Mouse (Mus musculus) myocyte (in vitro differentiated cells): Measurements from ENCODE around the gene Wdr77. TPM values are rescaled to one million over a fixed set of nuclear protein-coding genes. Genes with fewer than 3 reads are reported as not detected.

ENCODE experiments used
- H3K27me3 ChIP-seq: one replicate; pipeline ENCODE4 v1.6.1; 2011; ENCODE audit not compliant: control insufficient read depth, insufficient read depth, insufficient read length
- H3K36me3 ChIP-seq: one replicate; pipeline ENCODE4 v1.6.1; 2011; ENCODE audit not compliant: control insufficient read depth, insufficient read depth
- H3K4me2 ChIP-seq: one replicate; pipeline ENCODE4 v1.6.1; 2011; ENCODE audit warnings: low read depth, control low read depth
- H3K4me3 ChIP-seq: one replicate; pipeline ENCODE4 v1.5.1; 2011; ENCODE audit warnings: mild to moderate bottlenecking, control low read depth, moderate library complexity
- H3K79me2 ChIP-seq: one replicate; pipeline ENCODE4 v1.6.1; 2011; ENCODE audit not compliant: control insufficient read depth, insufficient read depth
- H3ac ChIP-seq: one replicate; pipeline ENCODE4 v1.6.1; 2011; ENCODE audit not compliant: control insufficient read depth, insufficient read length
- CEBPB ChIP-seq: IDR thresholded peaks from 2 replicates; pipeline ENCODE4 v1.6.1; 2011; ENCODE audit warnings: mild to moderate bottlenecking, moderate library complexity; ENCODE audit not compliant: poor library complexity, insufficient read depth, severe bottlenecking
- E2F4 ChIP-seq: IDR thresholded peaks from one replicate; pipeline ENCODE4 v1.6.1; 2011; ENCODE audit warnings: mild to moderate bottlenecking, control low read depth, moderate library complexity; ENCODE audit not compliant: insufficient read depth
- MAX ChIP-seq: IDR thresholded peaks from one replicate; pipeline ENCODE4 v1.6.1; 2011; ENCODE audit warnings: low read depth, mild to moderate bottlenecking, control low read depth
- MYOD1 ChIP-seq, 3 experiments: IDR thresholded peaks; one replicate each; pipeline ENCODE4 v1.6.1; 2011; ENCODE audit warnings: control low read depth in 2 of 3, low read depth in 2 of 3, mild to moderate bottlenecking in 2 of 3, moderate library complexity in 1 of 3; ENCODE audit not compliant: insufficient read length in 2 of 3, control insufficient read depth in 1 of 3
- MYOG ChIP-seq, 3 experiments: IDR thresholded peaks; one replicate each; pipeline ENCODE4 v1.6.1; 2011; ENCODE audit warnings: control low read depth in 2 of 3, low read depth in 2 of 3, mild to moderate bottlenecking in 2 of 3; ENCODE audit not compliant: insufficient read length in 2 of 3, control insufficient read depth in 1 of 3, insufficient read depth in 1 of 3
- POLR2A ChIP-seq: IDR thresholded peaks from one replicate; pipeline ENCODE4 v1.6.1; 2011; ENCODE audit warnings: low read depth, mild to moderate bottlenecking, control low read depth, moderate library complexity; ENCODE audit not compliant: insufficient read length
- POLR2AphosphoS2 ChIP-seq: IDR thresholded peaks from one replicate; pipeline ENCODE4 v1.6.1; 2011; ENCODE audit warnings: low read depth, control low read depth; ENCODE audit not compliant: insufficient read length
- REST ChIP-seq: IDR thresholded peaks from one replicate; pipeline ENCODE4 v1.6.1; 2011; ENCODE audit warnings: mild to moderate bottlenecking, control low read depth, moderate library complexity; ENCODE audit not compliant: insufficient read depth, insufficient read length
- SRF ChIP-seq: IDR thresholded peaks from one replicate; pipeline ENCODE4 v1.6.1; 2011; ENCODE audit warnings: low read depth; ENCODE audit not compliant: control insufficient read depth, insufficient read length
- TCF12 ChIP-seq: IDR thresholded peaks from one replicate; pipeline ENCODE4 v1.6.1; 2011; ENCODE audit warnings: mild to moderate bottlenecking, control low read depth; ENCODE audit not compliant: poor library complexity, insufficient read depth, severe bottlenecking
- TCF3 ChIP-seq: IDR thresholded peaks from one replicate; pipeline ENCODE4 v1.6.1; 2011; ENCODE audit warnings: low read depth, control low read depth; ENCODE audit not compliant: insufficient read length
- USF1 ChIP-seq: IDR thresholded peaks from one replicate; pipeline ENCODE4 v1.6.1; 2011; ENCODE audit warnings: low read depth, mild to moderate bottlenecking, control low read depth, moderate library complexity
- polyA plus RNA-seq: library from polyadenylated mRNA; unstranded; fragments of >200 nt; fragmentation: generic; extraction: Trizol; gene quantifications from one replicate; pipeline ENCODE4 v1.2.1, GENCODE M21; 2012; ENCODE audit warnings: missing spikeins

Gene Wdr77
- polyA plus RNA-seq: 48.8 TPM

GRCm38 (mm10) chr3:105958974-105959580 lies at the start of gene Wdr77:
TSS of gene Wdr77 (plus strand) at chr3:105959369.
- Histone ChIP-seq H3ac (peak within 1 kb of the TSS; percentile 36), H3K4me2 (peak within 1 kb of the TSS; percentile 85), H3K27me3 (no peaks in the 10 kb centered on the region), H3K4me3 (peak within 1 kb of the TSS; percentile 63), H3K79me2 (peaks cover 81% of the 10 kb centered on the region), H3K36me3 (peaks cover 39% of the 10 kb centered on the region)
- no peak for TF ChIP-seq MYOD1 (IDR thresholded peaks at IDR 0.05; ENCODE audit: control insufficient read depth in 1 of 3, insufficient read length in 2 of 3, low read depth in 2 of 3)
- TF ChIP-seq POLR2A: peak; percentile 92
- peak; percentile 45 for TF ChIP-seq MAX
- no peak for TF ChIP-seq CEBPB
- peak; percentile 42 for TF ChIP-seq REST
- peak; percentile 73 for TF ChIP-seq USF1
- TF ChIP-seq POLR2AphosphoS2: peak; percentile 85
- peak in 1 of 3 experiments; percentile 12 for TF ChIP-seq MYOG (IDR thresholded peaks at IDR 0.05; ENCODE audit: control insufficient read depth in 1 of 3, insufficient read depth in 1 of 3, insufficient read length in 2 of 3, low read depth in 2 of 3)

- Histone ChIP-seq H3ac (no peak overlapping the region), H3K79me2 (no peaks in the 10 kb centered on the region), H3K4me3 (no peak overlapping the region), H3K4me2 (no peak overlapping the region), H3K27me3 (no peaks in the 10 kb centered on the region), H3K36me3 (no peaks in the 10 kb centered on the region)
- no peak for TF ChIP-seq MAX
- no peak for TF ChIP-seq TCF3
- TF ChIP-seq POLR2AphosphoS2: no peak
- TF ChIP-seq SRF: no peak
- TF ChIP-seq MYOG (IDR thresholded peaks at IDR 0.05; ENCODE audit: control insufficient read depth in 1 of 3, insufficient read depth in 1 of 3, insufficient read length in 2 of 3, low read depth in 2 of 3): no peak
- TF ChIP-seq USF1: no peak
- TF ChIP-seq REST: no peak
- TF ChIP-seq E2F4: no peak
- TF ChIP-seq POLR2A: no peak
These were observed 48.5 kb upstream of the Wdr77 start for GRCm38 (mm10) chr3:105910519-105911190.

- no peak overlapping the region for H3K4me2 ChIP-seq
- no peaks in the 10 kb centered on the region for H3K27me3 ChIP-seq
- TF ChIP-seq POLR2A (no peak), MYOG (IDR thresholded peaks at IDR 0.05; ENCODE audit: control insufficient read depth in 1 of 3, insufficient read depth in 1 of 3, insufficient read length in 2 of 3, low read depth in 2 of 3) (no peak), TCF3 (no peak), E2F4 (no peak), MAX (no peak), SRF (no peak), MYOD1 (IDR thresholded peaks at IDR 0.05; ENCODE audit: control insufficient read depth in 1 of 3, insufficient read length in 2 of 3, low read depth in 2 of 3) (no peak), POLR2AphosphoS2 (no peak), USF1 (no peak), TCF12 (no peak), CEBPB (no peak), REST (no peak)
These were observed 46.9 kb upstream of the Wdr77 start for GRCm38 (mm10) chr3:105912097-105912880.

GRCm38 (mm10) chr3:105913839-105914681 lies 45.1 kb upstream of the Wdr77 start:
- Histone ChIP-seq H3K79me2 (no peaks in the 10 kb centered on the region), H3K27me3 (no peaks in the 10 kb centered on the region), H3K4me3 (no peak overlapping the region), H3ac (no peak overlapping the region), H3K4me2 (peak overlapping the region; percentile 40), H3K36me3 (no peaks in the 10 kb centered on the region)
- TF ChIP-seq SRF (no peak), MYOG (IDR thresholded peaks at IDR 0.05; ENCODE audit: control insufficient read depth in 1 of 3, insufficient read depth in 1 of 3, insufficient read length in 2 of 3, low read depth in 2 of 3) (no peak), USF1 (no peak), POLR2A (no peak), TCF12 (no peak), TCF3 (no peak), MAX (no peak)

More at GRCm38 (mm10) chr3:105912097-105912880, 46.9 kb upstream of the Wdr77 start:
- H3K4me3 ChIP-seq: no peak overlapping the region
- no peaks in the 10 kb centered on the region for H3K36me3 ChIP-seq
- H3ac ChIP-seq: no peak overlapping the region
- H3K79me2 ChIP-seq: no peaks in the 10 kb centered on the region
